ENCODE assay signal across 8 mouse cellular contexts in genomic region chr12:69501783-69502705, GRCm38 (mm10).
A peak's percentile ranks its signal among the peaks of the same experiment; 100 is the strongest.
DNase-seq lines count a peak whose midpoint lies in the region; ATAC-seq and TF ChIP-seq lines count a peak whose summit lies in the region.

No protein-coding gene starts in this region.

- no peak for TF ChIP-seq CTCF in kidney, postnatal 0 days (IDR thresholded peaks at IDR 0.05; ENCODE audit: low read depth)
- TF ChIP-seq CTCF in liver, adult 2 months (IDR thresholded peaks at IDR 0.05; ENCODE audit: low read depth, low read length), result no peak

- H3K36me3 ChIP-seq in forebrain, embryonic 10.5 days (replicated peaks), result no peaks in the 10 kb centered on the region
- H3K36me3 ChIP-seq in heart, embryonic 13.5 days, result no peaks in the 10 kb centered on the region
- H3K36me3 ChIP-seq in kidney, postnatal 0 days (ENCODE audit: insufficient read depth, low read length), result no peaks in the 10 kb centered on the region
- H3K36me3 ChIP-seq in liver, adult 2 months (ENCODE audit: control insufficient read depth, insufficient read depth, low read length), result no peaks in the 10 kb centered on the region

- DNase-seq in cerebellum, adult 11-12 months, result peak; percentile 22
- peak; percentile 52 for DNase-seq in forebrain, embryonic 10.5 days (ENCODE audit: extremely low spot score, low spot score)
- peak; percentile 89 for DNase-seq in kidney, postnatal 0 days (ENCODE audit: low spot score)
- peak; percentile 84 for DNase-seq in liver, adult 2 months (ENCODE audit: extremely low read depth, low read depth, low spot score)
- peak; percentile 79 to 81 for DNase-seq in monocyte, adult 2 months (ENCODE audit: low read depth in 1 of 2, low spot score in 2 of 2)
- peak; percentile 88 to 89 for DNase-seq in spleen, postnatal 36 days (ENCODE audit: low spot score in 2 of 2)

- H3K9ac ChIP-seq in heart, embryonic 13.5 days, result peak overlapping the region; percentile 71
- H3K9ac ChIP-seq in kidney, postnatal 0 days (ENCODE audit: low read depth, low read length), result 0 out of 2 replicates have a peak overlapping the region, but pooled peaks have one; percentile 10
- H3K9ac ChIP-seq in liver, adult 2 months (ENCODE audit: low read depth, low read length), result peak overlapping the region; percentile 48

- peaks cover 26% of the 10 kb centered on the region for H3K4me1 ChIP-seq in forebrain, embryonic 10.5 days
- H3K4me1 ChIP-seq in heart, embryonic 13.5 days, result peaks cover 39% of the 10 kb centered on the region
- peaks cover 18% of the 10 kb centered on the region for H3K4me1 ChIP-seq in kidney, postnatal 0 days (replicated peaks; ENCODE audit: insufficient read depth, low read length)
- peaks cover 2% of the 10 kb centered on the region; the same call in 1 of the 2 replicates for H3K4me1 ChIP-seq in liver, adult 2 months (ENCODE audit: control insufficient read depth, insufficient read depth, low read length)

- no peaks in the 10 kb centered on the region for H3K27me3 ChIP-seq in forebrain, embryonic 10.5 days (ENCODE audit: poor library complexity, severe bottlenecking)
- no peaks in the 10 kb centered on the region for H3K27me3 ChIP-seq in heart, embryonic 13.5 days (replicated peaks)
- H3K27me3 ChIP-seq in kidney, postnatal 0 days (ENCODE audit: insufficient read depth, low read length), result no peaks in the 10 kb centered on the region
- H3K27me3 ChIP-seq in liver, adult 2 months (ENCODE audit: control insufficient read depth, insufficient read depth, low read length), result no peaks in the 10 kb centered on the region

- H3K9me3 ChIP-seq in forebrain, embryonic 10.5 days, result no peaks in the 10 kb centered on the region
- H3K9me3 ChIP-seq in heart, embryonic 13.5 days, result no peaks in the 10 kb centered on the region
- H3K9me3 ChIP-seq in kidney, postnatal 0 days (replicated peaks; ENCODE audit: low read length), result no peaks in the 10 kb centered on the region

- peak overlapping the region; percentile 74 for H3K27ac ChIP-seq in forebrain, embryonic 10.5 days
- peak overlapping the region; percentile 90 for H3K27ac ChIP-seq in heart, embryonic 13.5 days (replicated peaks)
- H3K27ac ChIP-seq in kidney, postnatal 0 days, result peak overlapping the region; percentile 91
- peak overlapping the region; percentile 74 for H3K27ac ChIP-seq in liver, adult 2 months (replicated peaks; ENCODE audit: insufficient read depth, low read depth, low read length)

- H3K79me2 ChIP-seq in liver, adult 2 months (ENCODE audit: control insufficient read depth, insufficient read depth, low read length), result no peaks in the 10 kb centered on the region

- ATAC-seq in cerebellum, adult (ENCODE audit: insufficient number of reproducible peaks, low FRiP score, low TSS enrichment), result no peak
- peak; percentile 62; the same call in 1 of the 2 replicates for ATAC-seq in heart, embryonic 13.5 days (ENCODE audit: extremely low read depth, insufficient number of reproducible peaks, low FRiP score, low TSS enrichment)
- ATAC-seq in kidney, postnatal 0 days (replicated peaks; ENCODE audit: low FRiP score, low read depth), result peak; percentile 81

- 44% methylated on average over 20 of the region's 20 CpGs for WGBS in forebrain, embryonic 10.5 days
- WGBS in heart, embryonic 13.5 days, result 26% methylated on average over 20 of the region's 20 CpGs
- WGBS in kidney, postnatal 0 days, result 14% methylated on average over 20 of the region's 20 CpGs
- WGBS in liver, adult 2 months, result 14% methylated on average over 20 of the region's 20 CpGs

- peak overlapping the region; percentile 56 for H3K4me2 ChIP-seq in heart, embryonic 13.5 days
- peak overlapping the region; percentile 33 for H3K4me2 ChIP-seq in kidney, postnatal 0 days (ENCODE audit: low read length)

- TF ChIP-seq POLR2A in liver, adult 2 months (IDR thresholded peaks at IDR 0.05; ENCODE audit: extremely low read depth, insufficient read depth, low read length), result 0 out of 2 replicates have a peak, but pooled peaks have one; percentile 46

- no peak overlapping the region for H3K4me3 ChIP-seq in forebrain, embryonic 10.5 days
- H3K4me3 ChIP-seq in heart, embryonic 13.5 days, result peak overlapping the region; percentile 16; the same call in 1 of the 2 replicates
- H3K4me3 ChIP-seq in kidney, postnatal 0 days (replicated peaks; ENCODE audit: low read depth, low read length), result 0 out of 2 replicates have a peak overlapping the region, but pooled peaks have one; percentile 1
- peak overlapping the region; percentile 4; the same call in 1 of the 2 replicates for H3K4me3 ChIP-seq in liver, adult 2 months (ENCODE audit: insufficient read depth, low read depth, low read length)

Comparison
In these comparisons a context has a peak if more than half of its experiments do, and no peak if none do; other contexts are left out.
1. DNase-seq: peak in every context shown above with its lines; median percentile 89 in kidney, postnatal 0 days; 88 in spleen, postnatal 36 days; 84 in liver, adult 2 months; 80 in monocyte, adult 2 months; 52 in forebrain, embryonic 10.5 days; 22 in cerebellum, adult 11-12 months.
2. H3K9ac ChIP-seq: peak in every context shown above with its lines; median percentile 71 in heart, embryonic 13.5 days; 48 in liver, adult 2 months; 10 in kidney, postnatal 0 days.